Mouse (Mus musculus): ENCODE results near the gene Rtl9.
A peak's percentile ranks its signal among the peaks of the same experiment; 100 is the strongest.

The Rtl9 gene

GRCm38 (mm10) chrX:143099044-143099754, at the start of gene Rtl9:
Gene Rtl9 (plus strand): TSS chrX:143099594.
- peak; percentile 67 for DNase-seq (ENCODE audit: low spot score)

- peak; percentile 74 for DNase-seq (ENCODE audit: low spot score)
These were observed 47.9 kb upstream of the Rtl9 start for GRCm38 (mm10) chrX:143051478-143051877.

GRCm38 (mm10) chrX:143051921-143052320, 47.5 kb upstream of the Rtl9 start:
- no peak for DNase-seq (ENCODE audit: low spot score)

GRCm38 (mm10) chrX:143058829-143059228, 40.6 kb upstream of the Rtl9 start:
- DNase-seq (ENCODE audit: low spot score), result peak; percentile 81

GRCm38 (mm10) chrX:143062641-143063355, 36.6 kb upstream of the Rtl9 start:
- no peak for DNase-seq (ENCODE audit: low spot score)

GRCm38 (mm10) chrX:143063780-143064179, 35.6 kb upstream of the Rtl9 start:
- no peak for DNase-seq (ENCODE audit: low spot score)

GRCm38 (mm10) chrX:143064288-143064687, 35.1 kb upstream of the Rtl9 start:
- no peak for DNase-seq (ENCODE audit: low spot score)

- peak; percentile 22 for DNase-seq (ENCODE audit: low spot score)
These were observed 32.9 kb upstream of the Rtl9 start for GRCm38 (mm10) chrX:143066320-143067114.

GRCm38 (mm10) chrX:143067115-143067514, 32.3 kb upstream of the Rtl9 start:
- no peak for DNase-seq (ENCODE audit: low spot score)

GRCm38 (mm10) chrX:143067576-143067975, 31.8 kb upstream of the Rtl9 start:
- DNase-seq (ENCODE audit: low spot score), result no peak

GRCm38 (mm10) chrX:143080458-143081336, 18.7 kb upstream of the Rtl9 start:
- DNase-seq (ENCODE audit: low spot score), result peak; percentile 45

- DNase-seq (ENCODE audit: low spot score), result no peak
These were observed 16.7 kb upstream of the Rtl9 start for GRCm38 (mm10) chrX:143082732-143083131.

GRCm38 (mm10) chrX:143088225-143088624, 11.2 kb upstream of the Rtl9 start:
- DNase-seq (ENCODE audit: low spot score), result no peak

GRCm38 (mm10) chrX:143090904-143091588, 8.3 kb upstream of the Rtl9 start:
- DNase-seq (ENCODE audit: low spot score), result no peak

GRCm38 (mm10) chrX:143097551-143097950, 1.8 kb upstream of the Rtl9 start:
- no peak for DNase-seq (ENCODE audit: low spot score)

- no peak for DNase-seq (ENCODE audit: low spot score)
These were observed 3.8 kb downstream of the Rtl9 start for GRCm38 (mm10) chrX:143103146-143103545.

GRCm38 (mm10) chrX:143105866-143106265, 6.5 kb downstream of the Rtl9 start:
- DNase-seq (ENCODE audit: low spot score), result no peak

GRCm38 (mm10) chrX:143112546-143112945, 13.2 kb downstream of the Rtl9 start:
- peak; percentile 2 for DNase-seq (ENCODE audit: low spot score)

Data from retina, embryonic 14.5 days (tissue).